Mouse (Mus musculus) inflammation-experienced regulatory T-cells, adult 16 weeks (primary cell): ENCODE measurements around the gene Smarcc2. TPM values are rescaled to one million over a fixed set of nuclear protein-coding genes. Genes with fewer than 3 reads are reported as not detected.

Experiments used
- polyA plus RNA-seq: library from polyadenylated mRNA; unstranded; fragments of 100-300 nt; shearing (Covaris generic); gene quantifications from one replicate; pipeline ENCODE4 v1.2.1, GENCODE M21; 2017

Gene Smarcc2
- polyA plus RNA-seq = 143 TPM

DNA sequence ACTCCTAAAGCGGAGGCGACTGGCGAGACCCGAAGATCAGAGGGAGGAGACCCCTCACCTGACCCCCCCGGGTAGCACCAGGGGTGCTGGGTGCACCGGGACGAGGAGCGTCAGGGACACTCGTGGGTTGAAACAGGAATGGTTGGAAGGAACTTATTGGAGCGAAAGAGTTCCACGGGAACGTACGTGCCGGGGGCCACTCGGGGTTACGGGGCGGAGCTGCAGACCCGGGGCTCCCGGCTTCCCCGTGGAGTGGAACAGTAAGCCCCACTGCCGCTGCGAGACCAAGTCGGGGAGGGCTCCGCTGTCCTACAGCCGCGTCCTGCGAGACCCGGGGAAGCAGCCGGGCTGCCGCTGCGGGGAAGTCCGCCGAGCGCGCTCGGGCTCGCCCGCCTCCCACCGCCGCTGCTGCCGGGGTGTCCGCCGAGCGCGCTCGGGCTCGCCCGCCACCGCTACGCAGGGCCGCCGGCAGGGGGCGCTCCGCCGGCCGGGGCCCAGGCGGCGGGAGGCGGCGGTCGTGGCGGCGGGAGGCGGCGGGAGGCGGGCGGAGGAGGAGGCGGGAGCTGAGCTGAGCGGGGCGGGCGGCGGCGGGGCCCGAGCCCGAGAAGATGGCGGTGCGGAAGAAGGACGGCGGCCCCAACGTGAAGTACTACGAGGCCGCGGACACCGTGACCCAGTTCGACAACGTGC, at the start of gene Smarcc2:
Gene Smarcc2, plus strand, starts transcription at position 530 of the 690 bp plus-strand sequence.

DNA sequence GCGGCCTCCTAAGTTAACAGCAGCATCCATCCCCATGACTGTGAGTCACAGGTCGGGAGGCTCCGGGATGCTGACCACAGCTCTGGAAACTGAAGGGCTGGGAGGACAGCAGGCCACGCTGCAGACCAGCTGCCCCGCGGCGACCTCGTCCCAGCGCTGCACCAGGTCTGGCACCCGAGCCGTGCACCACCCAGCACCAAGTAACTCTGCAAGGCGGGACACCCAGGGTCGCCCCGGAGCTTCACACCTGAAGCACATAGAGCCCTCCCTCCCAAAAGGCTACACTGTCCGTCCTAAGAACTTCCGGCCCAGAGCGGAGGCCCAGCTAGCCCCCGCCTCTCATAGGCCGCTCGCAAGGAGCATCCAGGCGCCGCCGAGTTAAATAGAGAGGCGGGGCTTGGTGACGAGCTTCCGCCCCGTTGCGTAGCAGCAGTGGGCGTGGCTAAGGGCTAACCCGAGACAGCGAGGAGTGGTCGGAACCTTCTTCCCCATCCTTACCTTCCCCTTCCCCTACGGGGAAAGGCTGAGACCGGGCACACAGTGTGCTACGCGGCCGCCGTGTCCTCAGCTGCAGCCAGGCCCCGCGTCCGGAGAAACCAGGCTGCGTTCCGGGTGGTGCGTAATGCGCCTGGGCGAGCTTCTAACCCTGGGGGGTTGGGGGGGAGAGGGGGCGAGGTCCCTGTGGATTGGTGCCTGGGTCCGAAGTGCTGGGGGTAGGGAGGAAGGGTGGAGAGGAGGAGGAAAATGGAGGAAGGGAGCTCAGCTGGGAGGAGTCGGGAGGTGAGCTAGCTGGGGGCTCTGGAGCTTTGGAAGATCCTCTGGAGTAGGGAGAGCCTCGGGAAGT, 47.6 kb upstream of the Smarcc2 start, which contains the start of the genes Nabp2 and Rnf41:
Gene Nabp2, minus strand, starts transcription at position 282 of the 844 bp plus-strand sequence.
Gene Rnf41, plus strand, starts transcription at position 447 of the 844 bp plus-strand sequence.

DNA sequence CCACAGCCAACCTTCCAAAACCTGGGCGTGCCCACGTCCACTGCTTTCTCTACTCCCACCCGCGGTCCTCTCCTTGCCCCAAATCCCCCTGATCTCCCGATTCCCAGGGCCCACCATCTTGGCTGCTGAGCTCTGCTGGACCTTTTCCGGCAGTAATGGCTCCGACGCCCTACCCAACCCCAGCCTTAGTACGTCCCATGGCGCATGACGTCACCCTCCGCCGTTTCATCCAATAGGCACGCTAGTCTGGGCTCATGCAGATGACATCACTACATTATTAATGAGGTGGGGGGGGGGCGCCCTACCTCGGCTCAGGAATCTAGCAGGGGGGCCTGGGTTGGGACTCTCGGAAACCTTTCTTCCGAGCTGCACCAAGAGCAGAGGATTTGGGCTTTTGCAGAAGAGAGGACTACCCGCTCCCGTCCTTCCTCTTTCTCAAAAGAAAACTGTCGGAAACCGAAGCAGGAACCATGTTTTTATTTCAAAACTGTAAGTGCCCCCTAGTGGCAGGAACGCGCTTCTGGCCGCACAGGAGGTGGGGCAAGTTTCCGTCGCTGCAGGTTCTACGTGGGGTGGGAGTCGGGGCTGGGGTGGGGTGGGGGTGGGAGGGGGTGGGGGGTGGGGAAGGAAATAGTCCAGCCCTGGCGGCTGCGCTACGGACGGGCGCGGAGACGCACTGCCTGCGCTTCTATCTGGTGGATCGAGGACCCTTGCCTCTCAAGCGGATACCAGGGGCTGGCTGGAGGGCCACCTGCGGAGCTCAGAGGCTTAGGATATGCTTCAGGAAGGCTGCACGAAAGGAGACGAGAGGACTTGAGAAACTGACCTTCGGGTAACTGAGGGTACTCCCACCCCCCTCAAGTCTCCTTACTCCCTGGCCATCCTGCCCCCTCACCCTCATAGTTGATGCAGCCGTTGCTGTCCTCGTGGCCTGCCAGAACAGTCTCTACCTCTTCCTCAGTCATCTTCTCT, 34.9 kb downstream of the Smarcc2 start, which contains the start of gene Myl6:
Gene Myl6, minus strand, starts transcription at position 451 of the 972 bp plus-strand sequence.

DNA sequence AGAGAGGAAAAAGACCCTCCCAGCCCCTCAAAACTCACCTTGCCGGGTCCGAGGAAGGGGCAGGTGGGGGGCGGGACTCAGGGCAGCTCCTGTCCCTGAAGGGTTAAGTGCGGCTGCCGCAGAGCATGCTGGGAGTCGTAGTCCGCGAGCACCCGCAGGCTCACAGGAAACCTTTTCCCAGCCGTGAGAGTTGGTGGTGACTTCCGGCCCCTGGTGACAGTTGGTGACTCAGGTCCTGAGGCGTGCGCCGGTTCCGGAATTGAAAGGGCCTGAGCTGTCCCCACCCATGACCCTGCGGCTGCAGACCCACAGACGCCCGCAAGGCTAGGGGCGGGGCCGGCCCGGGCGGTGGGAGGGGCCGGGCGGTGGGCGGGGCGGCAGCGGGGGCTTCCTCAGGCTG, 39.5 kb downstream of the Smarcc2 start, which contains the start of gene Myl6b:
Gene Myl6b, minus strand, starts transcription at position 96 of the 400 bp plus-strand sequence.

DNA sequence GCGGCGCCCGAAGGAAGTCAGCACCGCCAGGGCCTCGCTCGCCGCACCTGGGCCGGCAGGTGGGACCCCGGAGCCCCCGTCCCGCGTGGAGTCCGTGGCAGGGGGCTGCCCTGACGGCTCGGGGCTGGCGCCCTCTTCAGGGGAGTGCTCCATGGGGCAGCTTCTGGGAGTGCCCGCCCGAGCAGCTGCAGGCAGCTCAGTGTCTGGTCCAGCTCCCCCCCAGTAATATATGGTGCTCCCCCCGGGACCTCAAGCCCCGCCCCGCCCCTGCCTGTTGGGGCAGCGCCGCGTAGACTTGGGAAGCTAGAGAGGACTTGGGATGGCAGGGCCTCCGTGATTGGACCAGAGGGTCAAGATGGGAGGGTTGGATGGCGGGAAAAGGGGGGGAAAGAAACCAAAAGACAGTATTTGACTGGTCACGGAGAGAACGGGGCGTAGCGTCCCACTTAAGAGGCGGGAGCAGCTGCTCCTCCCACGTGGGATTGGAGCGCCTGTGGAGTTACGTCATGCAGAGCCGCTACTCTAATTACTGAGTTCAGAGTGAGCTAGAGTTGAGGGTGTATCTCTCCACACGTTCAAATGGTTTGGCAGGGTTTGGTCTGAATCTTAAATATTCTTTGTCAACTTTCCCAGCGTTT, 66.7 kb downstream of the Smarcc2 start, which contains the start of gene Esyt1:
Gene Esyt1, minus strand, starts transcription at position 201 of the 638 bp plus-strand sequence.

Other genes starting within 250 kb of the Smarcc2 start
- gene Spryd4, start 247.4 kb upstream of the Smarcc2 start, polyA plus RNA-seq = 15.4 TPM
- not detected for gene Mip, start 233.4 kb upstream of the Smarcc2 start, polyA plus RNA-seq
- 27.6 TPM for gene Timeless, start 227.2 kb upstream of the Smarcc2 start, polyA plus RNA-seq
- not detected for gene Apon, start 205.2 kb upstream of the Smarcc2 start, polyA plus RNA-seq
- gene Apof, start 190.6 kb upstream of the Smarcc2 start, polyA plus RNA-seq = not detected
- 92.9 TPM for gene Stat2, start 188.7 kb upstream of the Smarcc2 start, polyA plus RNA-seq
- not detected for gene Il23a, start 160.5 kb upstream of the Smarcc2 start, polyA plus RNA-seq
- 54.5 TPM for gene Pan2, start 155.9 kb upstream of the Smarcc2 start, polyA plus RNA-seq
- 151 TPM for gene Cnpy2, start 136.8 kb upstream of the Smarcc2 start, polyA plus RNA-seq
- gene Cs, start 121.5 kb upstream of the Smarcc2 start, polyA plus RNA-seq = 200 TPM
- 12.5 TPM for gene Coq10a, start 90.3 kb upstream of the Smarcc2 start, polyA plus RNA-seq
- gene Ankrd52, start 82.1 kb upstream of the Smarcc2 start, polyA plus RNA-seq = 2.0 TPM
- gene Slc39a5, start 58.0 kb upstream of the Smarcc2 start, polyA plus RNA-seq = 0.71 TPM
- gene Nabp2, start 47.8 kb upstream of the Smarcc2 start, polyA plus RNA-seq = 130 TPM
- 58.1 TPM for gene Rnf41, start 47.6 kb upstream of the Smarcc2 start, polyA plus RNA-seq
- 1,346 TPM for gene Myl6, start 34.9 kb downstream of the Smarcc2 start, polyA plus RNA-seq
- gene Myl6b, start 39.4 kb downstream of the Smarcc2 start, polyA plus RNA-seq = 5.6 TPM
- 212 TPM for gene Esyt1, start 66.6 kb downstream of the Smarcc2 start, polyA plus RNA-seq
- gene Zc3h10, start 88.5 kb downstream of the Smarcc2 start, polyA plus RNA-seq = 40.2 TPM
- 2,472 TPM for gene Rpl41, start 90.1 kb downstream of the Smarcc2 start, polyA plus RNA-seq
- 35.3 TPM for gene Pa2g4, start 106.7 kb downstream of the Smarcc2 start, polyA plus RNA-seq
- gene Erbb3, start 130.4 kb downstream of the Smarcc2 start, polyA plus RNA-seq = 12.6 TPM
- gene Rps26, start 167.5 kb downstream of the Smarcc2 start, polyA plus RNA-seq = 590 TPM
- 171 TPM for gene Ikzf4, start 186.7 kb downstream of the Smarcc2 start, polyA plus RNA-seq
- gene Suox, start 214.8 kb downstream of the Smarcc2 start, polyA plus RNA-seq = 61.8 TPM
- 56.8 TPM for gene Rab5b, start 237.0 kb downstream of the Smarcc2 start, polyA plus RNA-seq
- 4.6 TPM for gene Pmel, start 244.9 kb downstream of the Smarcc2 start, polyA plus RNA-seq
- gene Cdk2, start 245.8 kb downstream of the Smarcc2 start, polyA plus RNA-seq = 47.2 TPM